Mouse (Mus musculus): ENCODE data around the gene Tnnt2. TPM values are rescaled to one million over a fixed set of nuclear protein-coding genes. Genes with fewer than 3 reads are reported as not detected.

Gene Tnnt2
- total RNA-seq, 2 experiments from 2014 or later, result 3.9 to 6.3 TPM

DNA sequence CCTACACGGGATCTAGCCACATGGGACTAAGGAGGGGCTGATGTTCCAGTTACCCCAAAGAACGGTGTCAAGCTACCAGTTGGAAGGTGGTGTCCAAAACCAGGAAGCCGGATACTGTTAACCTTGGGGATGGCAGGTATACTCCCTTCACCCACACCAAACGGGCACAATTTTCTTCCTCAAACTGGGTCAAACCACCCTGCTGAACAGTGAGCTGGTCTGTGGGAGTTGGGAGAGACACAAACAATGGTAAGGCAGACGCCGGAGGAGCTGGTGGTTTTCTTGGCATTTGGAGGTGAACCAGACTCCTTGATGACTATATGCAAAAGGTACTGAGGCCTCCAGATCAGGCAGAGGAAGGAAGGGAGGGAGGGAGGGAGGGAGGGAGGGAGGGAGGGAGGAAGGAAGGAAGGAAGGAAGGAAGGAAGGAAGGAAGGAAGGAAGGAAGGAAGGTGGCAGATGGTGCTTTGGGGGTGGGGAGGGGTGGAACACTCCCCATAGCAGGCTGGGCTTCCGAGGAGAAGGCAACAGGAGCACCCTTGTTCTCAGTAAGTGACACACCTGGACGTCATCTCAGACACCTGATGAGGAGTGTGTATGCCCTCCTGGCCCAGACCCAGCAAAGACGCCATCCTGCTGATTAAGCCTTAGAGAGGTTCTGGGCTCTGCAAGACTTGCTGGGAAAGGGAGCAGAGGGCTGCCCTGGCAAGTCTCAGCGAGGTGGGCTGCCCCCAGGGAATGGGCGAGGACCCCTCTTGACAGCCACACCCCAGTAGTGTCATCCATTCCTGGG, 55.5 kb downstream of the Tnnt2 start:
- DNase-seq (ENCODE audit: low spot score in 2 of 2), result peak in 1 of 2 experiments; percentile 69
- intact Hi-C loops (cut with DNase I), result no loop called here

- DNase-seq (ENCODE audit: low spot score in 2 of 2), result peak in 1 of 2 experiments; percentile 83
Measured at GRCm38 (mm10) chr1:135892233-135892632, 56.1 kb downstream of the Tnnt2 start.

GRCm38 (mm10) chr1:135892764-135893163, 56.6 kb downstream of the Tnnt2 start:
- intact Hi-C loops (cut with DNase I), result no loop called here
- DNase-seq (ENCODE audit: low spot score in 2 of 2), result no peak

More at GRCm38 (mm10) chr1:135892233-135892632, 56.1 kb downstream of the Tnnt2 start:
- intact Hi-C loops (cut with DNase I), result no loop called here

DNA sequence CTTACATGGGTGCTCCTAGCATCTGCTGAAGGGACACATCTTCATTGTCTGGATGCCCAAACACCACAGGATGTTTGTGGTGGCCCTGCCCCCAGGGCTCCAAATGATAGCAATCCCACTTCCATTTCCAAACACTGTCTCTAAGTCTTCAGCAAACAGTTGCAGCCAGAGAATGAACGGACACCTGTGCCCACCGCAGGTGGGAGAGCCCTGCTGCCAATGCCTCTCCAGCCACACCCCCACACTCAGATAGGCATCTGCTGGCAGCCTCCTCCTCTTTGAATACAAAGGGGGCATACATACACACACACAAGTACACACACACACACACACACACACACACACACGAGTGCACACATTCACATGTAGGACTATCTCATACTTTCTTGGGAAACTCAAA, 57.2 kb downstream of the Tnnt2 start:
- intact Hi-C loops (cut with DNase I), result no loop called here
- no peak for DNase-seq (ENCODE audit: low spot score in 2 of 2)

DNA sequence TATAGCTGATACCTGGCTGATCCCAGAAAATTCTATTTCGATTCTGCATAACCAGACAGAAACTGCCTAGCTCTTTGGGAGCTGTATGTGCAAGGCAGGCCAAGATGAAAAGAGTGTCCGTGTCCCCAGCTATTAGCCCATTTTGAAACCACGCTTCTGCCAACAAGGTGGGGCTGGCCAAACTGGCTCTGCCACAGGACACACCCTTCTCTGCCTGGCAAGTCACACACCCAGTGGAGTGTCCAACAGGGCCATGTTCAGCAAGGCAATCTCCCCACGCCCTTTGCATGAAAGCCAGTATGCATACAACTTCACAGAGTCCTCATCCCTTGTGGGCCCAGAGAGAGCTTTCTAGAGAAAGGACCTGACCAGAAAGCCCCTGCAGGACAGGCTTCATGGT, 59.2 kb downstream of the Tnnt2 start:
- DNase-seq (ENCODE audit: low spot score in 2 of 2), result no peak
- intact Hi-C loops (cut with DNase I), result no loop called here

DNA sequence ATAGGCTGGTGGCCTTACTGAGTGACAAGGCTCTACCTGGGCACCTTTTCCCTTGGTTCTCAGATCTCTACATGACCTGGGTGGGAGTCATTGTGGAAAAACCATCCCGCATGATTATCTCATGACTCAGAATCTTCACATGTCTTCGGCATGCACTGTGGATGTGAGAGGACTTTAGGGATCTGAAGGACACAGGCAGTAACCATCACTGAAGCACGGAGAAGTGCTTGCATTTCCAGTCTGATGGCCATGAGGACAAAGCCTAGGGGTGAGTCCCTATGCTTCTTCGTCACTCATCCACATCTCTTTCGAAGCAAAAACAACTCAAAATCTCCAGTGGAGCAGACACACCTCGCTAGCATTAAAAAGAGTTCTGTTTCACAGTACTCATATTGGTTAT, 63.1 kb downstream of the Tnnt2 start:
- DNase-seq (ENCODE audit: low spot score in 2 of 2), result no peak
- intact Hi-C loops (cut with DNase I), result no loop called here

DNA sequence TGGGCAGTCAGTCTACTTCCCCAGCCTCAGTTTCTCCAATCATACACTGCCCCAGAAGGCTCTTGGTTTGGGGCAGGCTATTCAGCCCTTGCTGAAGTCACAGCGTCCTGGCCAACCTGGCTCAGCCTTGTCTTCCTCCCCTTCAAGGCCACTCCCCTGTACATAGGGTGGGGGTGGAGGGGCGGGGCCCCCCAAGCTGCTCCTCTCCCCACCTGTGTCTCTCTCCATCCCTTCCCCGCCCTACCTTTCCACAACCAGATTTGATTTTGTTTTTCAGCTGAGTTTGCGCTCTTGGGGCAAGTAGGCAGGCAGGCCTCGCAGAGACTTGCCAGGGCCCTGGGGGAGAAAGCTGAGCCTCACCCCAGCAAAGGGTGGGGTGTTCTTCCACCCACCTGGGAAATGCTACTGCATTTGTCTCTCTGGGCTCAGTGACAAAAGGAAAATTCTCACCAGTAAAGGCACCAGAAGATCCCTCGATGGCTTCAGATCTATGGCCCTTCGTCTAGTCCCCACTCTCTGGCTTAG, 63.9 kb downstream of the Tnnt2 start:
- DNase-seq (ENCODE audit: low spot score in 2 of 2), result no peak
- intact Hi-C loops (cut with DNase I), result no loop called here

Other genes with a start within 250 kb of the Tnnt2 start
- 10 to 100 TPM; 70.1 to 71.4 TPM for gene Nav1, start 229.1 kb upstream of the Tnnt2 start, total RNA-seq (2021)
- gene Csrp1, start 116.3 kb upstream of the Tnnt2 start, total RNA-seq (2021), result 100 to 1,000 TPM; 179 to 206 TPM
- 10 to 100 TPM; 20.0 to 20.3 TPM for gene Phlda3, start 70.2 kb upstream of the Tnnt2 start, total RNA-seq (2021)
- 1 to 10 TPM; 2.5 to 3.4 TPM for gene Tnni1, start 56.9 kb upstream of the Tnnt2 start, total RNA-seq (2021)
- 1 to 10 TPM; 1.1 TPM for gene Lad1, start 17.8 kb upstream of the Tnnt2 start, total RNA-seq (2021)
- gene Pkp1, start 82.9 kb downstream of the Tnnt2 start, total RNA-seq (2021), result under 1 TPM; 0.21 to 0.50 TPM
- gene Igfn1, start 170.0 kb downstream of the Tnnt2 start, total RNA-seq (2021), result 10 to 100 TPM in 1 of 2 experiments, 1 to 10 TPM in 1; 9.2 to 11.4 TPM
- gene Tmem9, start 171.8 kb downstream of the Tnnt2 start, total RNA-seq (2021), result 10 to 100 TPM; 63.3 to 65.0 TPM
- gene Ascl5, start 214.4 kb downstream of the Tnnt2 start, total RNA-seq (2021), result 1 to 10 TPM in 1 of 2 experiments, under 1 TPM in 1; 0.87 to 1.9 TPM
- gene Cacna1s, start 216.4 kb downstream of the Tnnt2 start, total RNA-seq (2021), result 1 to 10 TPM; 2.3 to 2.6 TPM

Data from left cerebral cortex, postnatal 25 days (tissue).